Mouse (Mus musculus) embryonic fibroblast, embryonic 13.5 days (primary cell): ENCODE results near the gene Olfr870.

Experiments
- CTCF ChIP-seq: IDR thresholded peaks from 2 replicates; pipeline ENCODE4 v1.5.1; 2011; ENCODE audit warnings: mild to moderate bottlenecking, control low read depth, low read length, moderate library complexity, borderline replicate concordance; ENCODE audit not compliant: insufficient read depth
- POLR2A ChIP-seq: IDR thresholded peaks from 2 replicates; pipeline ENCODE4 v1.6.1; 2011; ENCODE audit warnings: low read depth, mild to moderate bottlenecking, control low read depth, low read length, moderate library complexity

DNA sequence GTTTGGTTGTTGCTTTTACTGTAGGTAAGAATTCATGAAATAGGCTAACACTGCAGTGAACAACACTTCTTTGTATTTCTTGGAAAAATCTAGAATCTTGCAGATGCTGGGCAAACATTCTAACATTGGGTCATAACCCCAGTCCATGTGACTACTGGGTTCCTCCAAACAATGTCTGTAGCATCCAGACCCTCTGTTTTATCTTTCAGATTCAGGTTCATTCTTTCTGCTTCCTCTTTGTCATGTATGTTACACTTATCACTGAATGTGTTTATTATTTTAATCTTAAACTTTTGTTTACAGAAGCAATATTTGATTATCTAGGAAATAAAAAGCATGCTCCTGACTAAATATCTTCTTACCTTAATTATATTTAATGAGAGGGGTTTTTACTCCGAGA, 37.0 kb upstream of the Olfr870 start:
- TF ChIP-seq CTCF (no peak), POLR2A (no peak)
